Mouse (Mus musculus): ENCODE measurements at regions not wholly inside any gene's neighbourhood (a gene's known extent, or its start where the extent isn't known, plus 50 kb on each side); places are given as distances from the start of the nearest gene placed in this dataset.

GRCm38 (mm10) chr5:83872052-83872451, 517.1 kb upstream of the Tecrl start:
- TF ChIP-seq POLR2A (IDR thresholded peaks at IDR 0.05; ENCODE audit: extremely low read depth, insufficient read depth, low read length): no peak
- no peak for TF ChIP-seq CTCF (IDR thresholded peaks at IDR 0.05; ENCODE audit: extremely low read depth, insufficient read depth, low read length)
